Mouse (Mus musculus) brain, embryonic 14.5 days (tissue): ENCODE data around the gene Gm43064.

ENCODE experiments used
- CTCF ChIP-seq: fragments of 200-500 bp; IDR thresholded peaks from 2 replicates; pipeline ENCODE4 v1.5.1; 2012; ENCODE audit warnings: inconsistent platforms, mild to moderate bottlenecking, moderate library complexity, borderline replicate concordance; ENCODE audit not compliant: insufficient read depth, insufficient read length; ENCODE audit errors: extremely low read depth
- POLR2A ChIP-seq: fragments of 200-500 bp; IDR thresholded peaks from 2 replicates; pipeline ENCODE4 v1.6.1; 2012; ENCODE audit warnings: mild to moderate bottlenecking, inconsistent platforms, borderline replicate concordance; ENCODE audit not compliant: poor library complexity, insufficient read depth, insufficient read length, severe bottlenecking; ENCODE audit errors: extremely low read depth

- TF ChIP-seq CTCF (no peak), POLR2A (no peak)
Observed at GRCm38 (mm10) chr3:103771531-103772130, 37.7 kb upstream of the Gm43064 start.
